Mouse (Mus musculus): ENCODE data around the gene Ndufs2. TPM values are rescaled to one million over a fixed set of nuclear protein-coding genes. Genes with fewer than 3 reads are reported as not detected.

Ndufs2 gene
- polyA plus RNA-seq (2014; fragmentation: Illumina TruSeq; extraction: RNeasy Lipid Tissue Mini Kit (QIAGEN cat#74804)): 37.5 TPM

GRCm38 (mm10) chr1:171250680-171251593, at the start of gene Ndufs2:
TSS of gene Ndufs2 (minus strand) at chr1:171251388.

GRCm38 (mm10) chr1:171294298-171295062, 43.3 kb upstream of the Ndufs2 start, which contains the start of gene Ufc1:
TSS of gene Ufc1 (minus strand) at chr1:171295024.

GRCm38 (mm10) chr1:171287136-171288081, 36.2 kb upstream of the Ndufs2 start, which contains the start of gene Usp21:
TSS of gene Usp21 (minus strand) at chr1:171287991.

GRCm38 (mm10) chr1:171280916-171281527, 29.8 kb upstream of the Ndufs2 start, which contains the start of gene Ppox:
TSS of gene Ppox (minus strand) at chr1:171281186.

GRCm38 (mm10) chr1:171269848-171270572, 18.8 kb upstream of the Ndufs2 start, which contains the start of gene B4galt3:
TSS of gene B4galt3 (plus strand) at chr1:171270328.

GRCm38 (mm10) chr1:171249913-171250600, 1.1 kb downstream of the Ndufs2 start, which contains the start of gene Adamts4:
TSS of gene Adamts4 (plus strand) at chr1:171250421.

GRCm38 (mm10) chr1:171234126-171234525, 17.1 kb downstream of the Ndufs2 start, which contains the start of gene Fcer1g:
TSS of gene Fcer1g (minus strand) at chr1:171234365.

GRCm38 (mm10) chr1:171224857-171225256, 26.3 kb downstream of the Ndufs2 start, which contains the start of gene Apoa2:
TSS of gene Apoa2 (plus strand) at chr1:171225054.

GRCm38 (mm10) chr1:171222238-171223155, 28.7 kb downstream of the Ndufs2 start, which contains the start of gene Tomm40l:
TSS of gene Tomm40l (minus strand) at chr1:171222514.

GRCm38 (mm10) chr1:171213801-171214496, 37.2 kb downstream of the Ndufs2 start, which contains the start of gene Nr1i3:
TSS of gene Nr1i3 (plus strand) at chr1:171213970.

GRCm38 (mm10) chr1:171195887-171196397, 55.2 kb downstream of the Ndufs2 start, which contains the start of gene Pcp4l1:
TSS of gene Pcp4l1 (minus strand) at chr1:171196268.

Other genes starting within 250 kb of the Ndufs2 start
- 8.4 TPM for gene Fcgr4, start 232.5 kb downstream of the Ndufs2 start, polyA plus RNA-seq (2014; fragmentation: Illumina TruSeq; extraction: RNeasy Lipid Tissue Mini Kit (QIAGEN cat#74804))
- gene Fcgr3, start 186.5 kb downstream of the Ndufs2 start, polyA plus RNA-seq (2014; fragmentation: Illumina TruSeq; extraction: RNeasy Lipid Tissue Mini Kit (QIAGEN cat#74804)): 17.0 TPM
- 5.6 TPM for gene Cfap126, start 137.5 kb downstream of the Ndufs2 start, polyA plus RNA-seq (2014; fragmentation: Illumina TruSeq; extraction: RNeasy Lipid Tissue Mini Kit (QIAGEN cat#74804))
- 34.2 TPM for gene Sdhc, start 100.8 kb downstream of the Ndufs2 start, polyA plus RNA-seq (2014; fragmentation: Illumina TruSeq; extraction: RNeasy Lipid Tissue Mini Kit (QIAGEN cat#74804))
- gene Mpz, start 100.7 kb downstream of the Ndufs2 start, polyA plus RNA-seq (2014; fragmentation: Illumina TruSeq; extraction: RNeasy Lipid Tissue Mini Kit (QIAGEN cat#74804)): not detected
- gene Pcp4l1, start 55.1 kb downstream of the Ndufs2 start, polyA plus RNA-seq (2014; fragmentation: Illumina TruSeq; extraction: RNeasy Lipid Tissue Mini Kit (QIAGEN cat#74804)): 49.2 TPM
- not detected for gene Nr1i3, start 37.4 kb downstream of the Ndufs2 start, polyA plus RNA-seq (2014; fragmentation: Illumina TruSeq; extraction: RNeasy Lipid Tissue Mini Kit (QIAGEN cat#74804))
- gene Tomm40l, start 28.9 kb downstream of the Ndufs2 start, polyA plus RNA-seq (2014; fragmentation: Illumina TruSeq; extraction: RNeasy Lipid Tissue Mini Kit (QIAGEN cat#74804)): 4.0 TPM
- not detected for gene Apoa2, start 26.3 kb downstream of the Ndufs2 start, polyA plus RNA-seq (2014; fragmentation: Illumina TruSeq; extraction: RNeasy Lipid Tissue Mini Kit (QIAGEN cat#74804))
- 46.0 TPM for gene Fcer1g, start 17.0 kb downstream of the Ndufs2 start, polyA plus RNA-seq (2014; fragmentation: Illumina TruSeq; extraction: RNeasy Lipid Tissue Mini Kit (QIAGEN cat#74804))
- 5.0 TPM for gene Adamts4, start 967 bp downstream of the Ndufs2 start, polyA plus RNA-seq (2014; fragmentation: Illumina TruSeq; extraction: RNeasy Lipid Tissue Mini Kit (QIAGEN cat#74804))
- 6.0 TPM for gene B4galt3, start 18.9 kb upstream of the Ndufs2 start, polyA plus RNA-seq (2014; fragmentation: Illumina TruSeq; extraction: RNeasy Lipid Tissue Mini Kit (QIAGEN cat#74804))
- gene Ppox, start 29.8 kb upstream of the Ndufs2 start, polyA plus RNA-seq (2014; fragmentation: Illumina TruSeq; extraction: RNeasy Lipid Tissue Mini Kit (QIAGEN cat#74804)): 4.1 TPM
- 24.1 TPM for gene Usp21, start 36.6 kb upstream of the Ndufs2 start, polyA plus RNA-seq (2014; fragmentation: Illumina TruSeq; extraction: RNeasy Lipid Tissue Mini Kit (QIAGEN cat#74804))
- gene Ufc1, start 43.6 kb upstream of the Ndufs2 start, polyA plus RNA-seq (2014; fragmentation: Illumina TruSeq; extraction: RNeasy Lipid Tissue Mini Kit (QIAGEN cat#74804)): 64.0 TPM
- 16.5 TPM for gene Dedd, start 77.8 kb upstream of the Ndufs2 start, polyA plus RNA-seq (2014; fragmentation: Illumina TruSeq; extraction: RNeasy Lipid Tissue Mini Kit (QIAGEN cat#74804))
- 10.9 TPM for gene Nit1, start 94.3 kb upstream of the Ndufs2 start, polyA plus RNA-seq (2014; fragmentation: Illumina TruSeq; extraction: RNeasy Lipid Tissue Mini Kit (QIAGEN cat#74804))
- gene Pfdn2, start 94.3 kb upstream of the Ndufs2 start, polyA plus RNA-seq (2014; fragmentation: Illumina TruSeq; extraction: RNeasy Lipid Tissue Mini Kit (QIAGEN cat#74804)): 27.6 TPM
- 0.40 TPM for gene Klhdc9, start 109.4 kb upstream of the Ndufs2 start, polyA plus RNA-seq (2014; fragmentation: Illumina TruSeq; extraction: RNeasy Lipid Tissue Mini Kit (QIAGEN cat#74804))
- gene Nectin4, start 118.7 kb upstream of the Ndufs2 start, polyA plus RNA-seq (2014; fragmentation: Illumina TruSeq; extraction: RNeasy Lipid Tissue Mini Kit (QIAGEN cat#74804)): 0.31 TPM
- 4.2 TPM for gene Arhgap30, start 137.6 kb upstream of the Ndufs2 start, polyA plus RNA-seq (2014; fragmentation: Illumina TruSeq; extraction: RNeasy Lipid Tissue Mini Kit (QIAGEN cat#74804))
- gene Usf1, start 159.9 kb upstream of the Ndufs2 start, polyA plus RNA-seq (2014; fragmentation: Illumina TruSeq; extraction: RNeasy Lipid Tissue Mini Kit (QIAGEN cat#74804)): 1.1 TPM
- not detected for gene Tstd1, start 167.5 kb upstream of the Ndufs2 start, polyA plus RNA-seq (2014; fragmentation: Illumina TruSeq; extraction: RNeasy Lipid Tissue Mini Kit (QIAGEN cat#74804))
- gene F11r, start 186.1 kb upstream of the Ndufs2 start, polyA plus RNA-seq (2014; fragmentation: Illumina TruSeq; extraction: RNeasy Lipid Tissue Mini Kit (QIAGEN cat#74804)): 48.9 TPM

All from ovary, adult 10 weeks (tissue).